Mouse (Mus musculus): ENCODE data around the gene Pnlip.

The Pnlip gene

DNA sequence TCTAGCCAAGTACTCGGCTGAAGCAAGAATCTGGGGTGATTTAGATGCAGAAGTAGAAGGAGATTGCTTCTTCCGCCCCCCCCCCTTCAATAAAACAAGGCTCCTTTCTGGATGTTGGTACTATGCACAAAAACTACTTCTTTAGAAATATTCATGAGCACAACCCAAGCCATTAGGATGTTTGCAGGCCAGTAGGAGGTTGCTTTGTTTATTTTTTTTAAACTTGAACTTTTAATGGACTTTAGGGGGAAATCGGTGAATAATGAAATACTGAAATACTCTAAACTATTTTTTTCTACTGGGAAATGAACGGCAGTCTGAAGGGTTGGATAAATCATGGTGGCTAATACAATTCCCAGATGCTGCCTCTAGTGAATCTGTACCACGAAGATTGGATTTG, at the start of gene Pnlip:
TSS of gene Pnlip (plus strand) at position 301 of the 400 bp plus-strand sequence.
- no peak for DNase-seq (ENCODE audit: low spot score in 2 of 2)

DNA sequence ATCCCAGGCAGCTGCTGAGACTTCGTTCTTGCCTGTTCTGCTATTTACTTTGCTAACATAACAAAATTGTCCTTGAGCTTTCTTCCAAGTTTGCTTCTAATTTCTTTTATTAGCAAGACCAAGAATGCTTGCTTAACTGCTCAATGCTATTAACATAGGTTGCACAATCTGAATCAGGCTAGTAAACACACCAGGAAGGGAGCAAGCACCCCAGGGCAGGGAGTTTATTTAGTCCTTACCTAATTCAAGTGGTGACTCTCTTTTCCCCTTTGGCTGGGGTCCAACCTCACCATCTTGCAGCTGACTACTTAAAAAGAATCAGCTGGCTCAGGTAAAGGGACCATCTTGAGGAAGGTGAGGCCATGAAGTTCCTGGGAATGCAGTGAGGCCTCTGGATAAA, 42.6 kb upstream of the Pnlip start:
- DNase-seq (ENCODE audit: low spot score in 2 of 2) = no peak

DNA sequence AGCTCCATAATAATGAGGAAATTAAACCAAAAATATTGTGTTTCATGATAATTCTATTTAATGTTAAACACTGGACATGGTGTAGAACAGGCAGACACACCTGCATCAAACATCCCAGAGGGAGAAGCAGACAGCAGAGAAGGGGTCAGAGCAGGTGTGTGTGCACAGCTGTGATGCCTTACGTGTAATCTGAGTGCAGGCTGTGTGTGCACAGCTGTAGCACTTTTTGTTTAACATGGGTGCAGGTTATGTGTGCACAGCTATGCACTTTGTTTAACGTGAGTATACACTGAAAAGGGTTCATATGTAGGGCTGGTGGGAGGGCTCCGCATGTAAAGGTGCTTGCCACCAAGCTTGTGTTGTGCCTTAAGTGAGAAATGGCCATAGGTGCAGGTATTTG, 39.6 kb upstream of the Pnlip start:
- no peak for DNase-seq (ENCODE audit: low spot score in 2 of 2)

DNA sequence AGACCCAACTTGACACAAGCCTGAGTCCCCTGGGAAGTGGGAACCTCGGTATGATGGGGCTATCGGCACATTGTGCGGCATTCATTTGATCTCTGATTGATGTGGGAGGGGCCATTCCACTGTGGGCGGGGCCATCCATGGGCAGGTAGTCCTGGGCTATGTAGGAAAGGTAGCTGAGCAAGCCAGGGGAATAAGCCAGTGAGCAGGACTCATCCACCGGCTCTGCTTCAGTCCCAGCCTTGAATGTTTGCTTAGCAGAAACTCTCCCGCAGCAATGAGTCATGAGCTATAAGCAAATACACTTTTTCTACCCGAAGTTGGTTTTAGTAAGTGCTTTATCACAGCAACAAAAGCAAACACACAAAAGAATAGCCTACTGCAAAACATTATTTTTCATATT, 35.7 kb upstream of the Pnlip start:
- no peak for DNase-seq (ENCODE audit: low spot score in 2 of 2)

DNA sequence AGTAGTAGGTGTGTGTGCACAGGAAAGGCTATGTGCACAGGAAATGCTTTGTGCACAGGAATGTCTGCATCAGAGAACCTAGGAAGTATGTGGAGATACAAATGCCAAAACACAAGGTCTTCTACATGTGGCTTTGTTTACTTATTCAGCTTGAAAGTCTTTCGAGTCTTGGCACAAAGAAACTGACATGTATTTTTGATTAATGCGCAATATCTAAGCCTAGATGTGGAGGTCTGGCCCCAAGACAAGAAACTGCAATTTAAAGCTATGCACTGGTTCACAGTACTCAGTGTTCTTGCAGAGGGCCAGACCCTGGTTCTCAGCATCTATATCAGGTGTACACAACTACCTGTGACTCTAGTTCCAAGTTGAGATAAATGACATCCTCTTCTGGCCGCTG, 31.6 kb upstream of the Pnlip start:
- DNase-seq (ENCODE audit: low spot score in 2 of 2) = no peak

DNA sequence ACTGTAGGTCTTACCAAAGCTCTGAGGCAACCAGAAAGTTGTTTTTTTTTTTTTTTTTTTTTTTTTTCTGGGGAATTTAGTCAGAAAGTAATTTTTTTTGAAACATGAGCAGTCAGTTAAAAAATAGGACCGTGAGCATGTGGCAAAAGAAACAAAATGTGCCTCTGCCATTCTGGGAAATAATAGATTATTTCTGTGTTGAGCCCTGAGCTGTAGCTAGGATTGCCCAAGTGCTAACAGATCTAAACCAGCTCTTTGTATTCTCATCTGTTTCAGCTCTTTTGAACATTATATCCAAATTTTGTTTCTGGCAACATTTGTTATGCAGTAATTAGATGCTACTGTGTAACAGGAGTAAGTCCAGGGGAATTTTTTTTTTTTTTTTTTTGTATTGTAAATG, 30.7 kb upstream of the Pnlip start:
- no peak for DNase-seq (ENCODE audit: low spot score in 2 of 2)

DNA sequence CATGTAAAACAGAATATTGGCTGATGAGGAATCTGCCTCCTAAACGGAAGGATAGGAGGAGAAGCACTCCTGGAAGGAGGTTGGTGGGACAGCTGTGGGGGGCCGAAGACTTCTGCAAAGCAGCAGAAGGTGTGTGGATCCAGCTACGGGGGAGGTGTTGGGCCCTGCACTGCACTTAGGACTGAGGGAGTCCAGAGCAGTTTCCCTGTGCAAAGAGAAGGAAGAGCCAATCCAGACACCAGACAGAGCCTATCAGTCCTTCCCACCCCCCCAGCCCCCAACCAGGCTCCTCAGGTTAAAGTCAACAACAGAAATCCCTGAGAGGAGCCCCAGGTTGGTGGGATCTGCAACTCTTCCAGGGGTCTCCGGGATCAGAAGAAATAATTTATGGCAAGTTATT, 27.5 kb upstream of the Pnlip start:
- DNase-seq (ENCODE audit: low spot score in 2 of 2) = no peak

DNA sequence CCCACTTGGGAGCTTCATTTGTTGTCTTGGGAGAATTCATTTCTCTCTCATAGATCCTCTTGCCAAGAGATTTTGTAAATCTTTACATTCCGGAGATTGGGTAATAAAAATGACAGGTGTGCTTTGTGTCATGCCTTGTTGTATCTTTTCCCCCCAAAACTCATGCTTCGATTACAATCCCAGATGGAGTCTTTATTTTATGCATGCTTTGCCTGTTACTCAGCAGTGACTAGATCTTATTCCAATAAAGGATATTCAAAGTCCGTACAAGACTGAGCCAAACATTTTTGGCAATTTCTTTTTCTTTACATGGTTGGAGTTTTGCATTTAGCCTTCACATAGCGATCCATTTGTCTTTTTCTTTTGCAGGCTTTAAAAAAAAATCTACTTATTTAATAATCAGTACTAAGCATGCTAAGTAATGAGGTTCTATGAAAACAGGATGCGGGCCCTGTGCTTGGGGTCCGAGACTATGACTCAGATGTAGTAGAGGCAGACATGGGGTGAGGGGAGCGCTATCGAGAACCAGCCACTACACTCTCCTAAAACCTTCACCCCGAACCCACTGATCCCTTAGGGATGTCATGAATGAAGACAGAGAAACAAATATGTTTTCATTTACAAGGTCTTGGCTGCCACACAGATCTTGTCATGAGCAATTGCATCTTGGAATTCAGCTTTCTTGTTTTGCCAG, 26.9 kb upstream of the Pnlip start:
- DNase-seq (ENCODE audit: low spot score in 2 of 2) = no peak

DNA sequence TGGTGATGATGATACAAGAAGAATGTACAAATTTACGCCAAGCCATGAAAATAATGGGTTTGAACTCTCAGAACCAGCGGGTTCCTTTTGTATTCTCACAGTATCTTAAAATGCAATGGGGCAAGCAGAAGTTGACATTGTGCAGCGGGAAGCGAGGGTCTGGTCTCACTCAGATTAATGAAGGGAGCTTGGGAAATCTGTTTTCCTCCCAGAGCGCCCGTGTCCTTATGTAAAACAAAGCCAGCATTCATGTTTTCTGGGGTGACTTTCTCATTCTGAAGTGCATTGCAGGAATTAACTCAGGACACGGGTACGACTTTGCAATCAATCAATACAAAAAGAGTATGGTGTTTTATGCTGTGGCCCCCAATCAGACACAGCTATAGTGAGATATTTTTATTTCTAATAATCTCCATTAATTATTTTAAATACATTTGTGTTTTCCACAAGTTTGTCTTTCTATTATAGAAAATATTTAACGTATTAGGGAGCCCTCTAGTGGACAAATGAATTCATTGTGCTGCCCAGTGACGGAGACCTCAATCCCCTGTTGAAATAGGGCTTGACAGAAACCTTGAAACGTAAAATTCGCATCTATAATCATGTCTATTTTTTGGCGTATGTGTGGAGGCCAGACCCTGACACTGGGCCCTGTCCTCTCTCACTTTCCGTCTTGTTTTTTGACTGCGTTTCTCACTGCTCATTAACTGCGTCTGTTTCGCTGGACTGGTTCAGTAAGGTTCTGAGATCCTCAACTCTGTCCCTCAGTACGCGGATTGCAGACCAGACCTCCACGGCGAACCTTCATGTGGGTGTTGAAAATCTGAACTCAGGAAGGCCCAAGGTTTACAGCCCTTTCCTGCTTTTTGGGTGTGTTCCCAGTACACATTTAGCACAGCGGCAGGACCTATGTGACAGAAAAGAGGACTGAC, 24.6 kb upstream of the Pnlip start:
- no peak for DNase-seq (ENCODE audit: low spot score in 2 of 2)

DNA sequence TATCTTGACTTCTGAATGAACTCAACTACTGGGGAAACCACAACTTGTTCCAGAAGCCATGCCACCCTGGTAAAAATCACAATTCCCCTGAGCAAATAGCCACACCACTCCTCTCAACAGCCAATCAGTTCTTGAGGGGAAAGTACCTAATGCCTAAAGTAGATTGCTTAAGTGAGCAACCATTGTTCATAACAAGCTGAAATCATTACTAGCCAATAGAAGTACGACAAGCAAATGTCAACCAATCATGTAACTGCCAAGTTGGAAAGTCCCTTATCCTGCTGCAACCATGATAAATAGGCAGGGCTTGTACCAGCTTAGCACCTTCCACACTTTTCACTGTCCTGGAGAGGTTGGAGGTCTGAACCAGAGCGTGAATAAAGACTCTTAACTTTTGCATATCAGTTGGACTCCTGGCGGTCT, 22.9 kb upstream of the Pnlip start:
- DNase-seq (ENCODE audit: low spot score in 2 of 2) = no peak

DNA sequence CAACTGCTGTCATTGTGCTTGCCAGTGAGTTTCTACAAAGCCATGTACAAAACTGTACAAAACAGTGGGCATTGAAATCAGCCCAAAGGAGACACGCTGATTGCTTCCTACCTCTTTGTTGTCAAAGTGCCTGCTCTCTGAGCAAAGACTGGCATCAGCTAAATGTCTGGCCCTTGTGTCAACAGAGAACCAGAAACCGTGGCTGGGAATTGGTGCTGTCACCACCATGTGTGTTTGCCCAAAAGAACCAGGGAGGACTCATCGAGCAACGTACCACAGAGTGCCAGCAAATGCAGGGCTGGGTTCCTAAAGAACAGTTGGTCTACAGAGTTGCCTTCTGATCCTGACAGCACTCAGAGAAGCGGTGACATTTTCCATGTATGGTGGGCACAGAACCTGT, 2.3 kb upstream of the Pnlip start:
- no peak for DNase-seq (ENCODE audit: low spot score in 2 of 2)

DNA sequence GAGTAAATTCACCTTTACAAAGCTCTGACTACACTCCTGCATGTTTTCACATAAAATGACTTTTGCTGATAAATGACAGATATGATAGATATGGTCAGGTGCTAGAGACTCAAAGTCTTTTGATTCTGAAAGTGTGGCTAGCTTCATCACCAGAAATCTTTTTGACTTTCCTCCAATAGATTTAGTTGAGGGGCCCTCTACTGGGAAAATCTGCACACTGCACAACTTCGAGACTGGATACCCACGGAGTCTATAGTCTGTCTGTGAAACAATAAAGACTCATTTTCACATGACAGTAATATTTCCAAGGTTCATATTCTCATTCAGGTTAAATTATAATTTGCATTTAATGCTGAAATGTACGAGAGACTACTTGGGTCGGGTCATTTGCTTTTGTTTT, 9.8 kb downstream of the Pnlip start:
- no peak for DNase-seq (ENCODE audit: low spot score in 2 of 2)

DNA sequence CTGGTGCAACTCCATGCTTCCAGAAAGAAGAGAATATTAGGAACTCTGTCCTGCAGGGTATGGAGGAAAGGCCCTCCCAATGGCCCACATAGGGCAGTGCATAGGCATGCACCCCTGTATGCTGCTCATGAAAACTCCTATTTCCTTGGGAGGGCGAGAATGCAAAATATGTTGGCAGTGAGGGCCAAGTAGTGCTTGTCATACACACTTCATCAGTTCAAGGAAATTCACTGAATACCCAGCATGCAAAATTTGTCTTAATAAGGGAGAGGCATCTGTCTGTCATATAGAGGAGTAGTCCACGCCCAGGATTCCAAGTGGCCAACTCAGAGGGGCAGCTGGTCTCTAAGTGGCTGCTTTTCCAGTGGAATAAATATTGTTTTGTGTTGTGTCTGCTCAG, 11.0 kb downstream of the Pnlip start:
- DNase-seq (ENCODE audit: low spot score in 2 of 2) = no peak

DNA sequence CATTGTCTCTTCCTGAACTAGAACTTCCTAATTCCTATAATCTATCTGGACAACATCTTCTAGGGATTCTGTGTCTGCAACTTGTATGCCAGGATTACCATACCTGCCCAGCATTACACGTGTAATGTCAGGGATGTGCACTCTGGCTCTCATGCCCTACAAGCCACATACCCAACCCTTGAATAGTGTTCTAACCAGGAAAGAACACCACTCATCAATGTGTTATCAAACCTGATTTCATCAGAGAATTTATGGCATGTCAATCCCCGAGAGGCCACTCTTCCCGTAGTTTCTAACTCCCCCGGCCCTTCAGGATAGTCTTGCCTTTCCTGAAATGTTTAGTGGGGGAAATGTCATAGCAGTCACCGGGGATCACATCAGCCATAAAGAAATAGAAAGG, 12.6 kb downstream of the Pnlip start:
- DNase-seq (ENCODE audit: low spot score in 2 of 2) = no peak

DNA sequence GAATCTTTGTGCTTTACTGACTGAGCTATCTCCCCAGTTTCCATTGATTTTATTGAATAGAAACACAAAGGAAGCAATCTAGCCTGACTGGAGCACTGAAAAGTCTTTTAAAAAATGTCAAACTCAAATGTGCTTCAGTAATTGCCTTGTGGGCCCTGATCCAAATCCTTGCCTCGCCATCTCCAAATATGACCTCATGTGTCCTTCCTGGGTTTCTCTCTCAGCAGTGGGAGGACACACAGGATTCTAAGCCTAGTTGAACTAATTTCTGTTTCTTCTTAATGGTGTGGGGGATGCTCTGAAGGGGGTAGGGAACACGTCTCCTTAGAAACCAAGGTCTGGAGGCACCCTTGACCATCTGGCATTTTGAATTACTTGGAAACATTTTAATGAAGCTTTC, 22.3 kb downstream of the Pnlip start:
- no peak for DNase-seq (ENCODE audit: low spot score in 2 of 2)

DNA sequence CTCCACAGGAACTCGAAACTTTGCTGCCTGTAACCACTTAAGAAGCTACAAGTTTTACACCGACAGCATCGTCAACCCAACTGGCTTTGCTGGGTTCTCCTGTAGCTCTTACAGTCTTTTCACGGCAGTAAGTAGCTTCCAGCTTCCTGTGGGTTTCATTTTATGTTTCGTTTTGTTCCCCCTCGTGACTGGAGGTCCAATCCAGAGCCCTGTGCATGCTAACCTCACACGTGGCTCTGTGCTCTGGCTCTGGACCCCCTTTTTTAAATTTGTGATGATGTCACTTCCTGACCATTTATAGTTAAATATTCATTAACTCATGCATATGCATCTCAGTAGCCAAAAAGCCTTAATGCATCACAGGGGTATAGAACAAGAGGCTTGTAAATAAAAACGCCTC, 24.8 kb downstream of the Pnlip start:
- no peak for DNase-seq (ENCODE audit: low spot score in 2 of 2)

DNA sequence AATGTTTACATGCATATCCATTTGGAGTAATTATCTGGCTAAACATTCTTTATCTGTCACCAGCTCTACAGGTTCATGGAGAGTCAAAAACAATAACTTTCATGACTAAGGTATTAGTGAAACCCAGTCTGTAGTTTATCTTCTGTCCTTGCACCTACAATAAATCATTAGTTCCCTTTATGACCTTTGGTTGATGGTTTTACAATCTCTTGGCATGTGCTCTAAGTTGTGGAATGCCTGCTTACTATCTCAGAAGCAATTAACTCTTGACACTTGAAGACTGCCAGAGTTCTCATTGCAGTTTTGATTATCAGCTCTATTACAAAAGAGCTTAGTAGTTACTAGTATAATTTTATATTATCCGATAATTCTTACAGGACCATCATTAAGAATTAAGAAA, 36.6 kb downstream of the Pnlip start:
- no peak for DNase-seq (ENCODE audit: low spot score in 2 of 2)

DNA sequence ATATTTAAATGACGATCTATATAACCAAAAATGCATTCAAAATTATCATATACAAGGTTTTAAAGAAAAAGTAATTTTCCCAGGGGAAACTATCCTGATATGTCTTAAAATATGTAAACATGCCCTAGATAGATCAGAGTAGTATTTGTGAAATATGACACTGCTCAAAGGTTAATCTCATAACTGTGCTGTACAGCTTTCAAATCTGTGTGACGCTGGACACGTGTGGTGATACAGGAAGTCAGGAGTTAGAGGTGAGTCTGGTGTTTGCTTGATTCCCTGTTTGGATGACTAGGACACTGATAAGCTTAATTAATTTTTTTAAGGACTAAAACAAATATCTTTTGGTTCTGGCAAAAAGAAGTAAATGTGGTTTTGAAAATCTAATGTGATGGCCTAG, 43.0 kb downstream of the Pnlip start:
- no peak for DNase-seq (ENCODE audit: low spot score in 2 of 2)

DNA sequence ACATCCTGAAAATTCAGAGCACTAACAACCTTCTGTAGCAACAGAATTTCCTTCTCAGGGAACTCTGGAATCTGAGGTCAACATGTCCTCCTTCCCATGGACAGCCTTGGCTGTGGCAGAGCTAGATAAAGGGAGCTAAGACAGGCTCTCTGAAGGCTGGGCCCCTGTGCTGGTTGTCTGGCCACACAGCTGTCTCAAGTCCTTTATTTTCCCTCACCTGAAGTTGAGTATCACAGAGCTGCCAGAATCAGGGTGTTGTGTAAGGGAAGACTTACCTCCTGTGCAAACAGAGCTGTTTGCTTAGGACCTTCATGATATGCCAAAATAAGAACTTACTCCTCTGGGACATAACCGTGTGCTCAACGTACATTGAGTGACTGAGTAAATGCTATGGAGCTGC, 43.9 kb downstream of the Pnlip start:
- DNase-seq (ENCODE audit: low spot score in 2 of 2) = no peak

DNA sequence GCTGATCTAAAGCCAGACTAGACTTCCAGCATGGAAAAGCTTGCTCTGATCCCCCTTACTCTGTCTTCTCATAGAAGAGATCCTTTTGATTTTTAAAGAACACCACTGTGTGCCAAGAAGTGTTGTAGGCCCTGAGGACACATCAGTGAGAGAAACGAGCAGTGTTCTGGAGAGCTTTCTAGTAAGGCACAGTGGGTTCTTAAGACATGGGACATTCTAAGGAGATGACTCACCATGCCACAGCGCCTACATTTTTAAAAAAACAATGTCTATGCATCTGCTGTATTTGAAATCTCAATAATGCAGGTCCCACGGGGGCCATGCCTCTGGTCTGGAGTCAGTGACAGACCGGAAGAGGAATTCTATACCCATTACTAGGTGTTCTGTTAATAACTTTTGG, 52.3 kb downstream of the Pnlip start:
- no peak for DNase-seq (ENCODE audit: low spot score in 2 of 2)

DNA sequence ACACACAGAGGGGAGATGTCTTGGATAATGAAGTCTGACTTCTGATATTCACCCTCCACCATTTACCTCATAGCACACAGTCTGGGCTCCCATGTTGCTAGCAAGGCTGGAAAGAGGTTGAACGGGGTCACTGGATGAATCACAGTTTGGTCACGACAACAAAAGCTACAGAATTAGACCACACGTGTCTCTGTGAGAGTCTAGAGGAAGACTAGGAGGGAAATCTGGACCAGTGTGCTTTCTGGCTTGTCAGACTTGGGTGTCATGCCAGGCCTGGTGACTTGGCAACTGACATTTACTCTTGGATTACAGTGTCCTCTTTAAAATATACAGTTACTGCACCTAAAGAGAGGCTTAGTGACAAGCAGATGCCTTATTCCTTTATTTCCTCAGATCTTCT, 56.3 kb downstream of the Pnlip start:
- DNase-seq (ENCODE audit: low spot score in 2 of 2) = no peak

DNA sequence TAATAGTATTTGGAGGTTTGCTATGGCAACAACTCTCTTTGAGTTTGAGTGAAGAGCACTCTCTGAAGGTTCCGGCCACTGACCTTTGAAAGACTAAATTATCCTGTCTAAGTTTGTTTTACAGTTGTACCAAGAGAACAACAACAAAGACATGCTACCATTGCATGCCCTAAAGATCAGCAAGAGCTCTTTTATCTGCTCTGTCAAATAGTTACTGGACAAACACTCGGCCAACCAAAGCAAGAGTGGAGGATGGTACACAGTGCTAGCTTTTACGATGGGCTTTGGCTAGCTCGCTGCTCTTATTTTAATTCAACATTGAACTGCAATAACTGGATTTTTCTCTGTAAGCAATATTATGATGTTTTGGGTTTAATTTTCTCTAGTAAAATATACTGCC, 65.6 kb downstream of the Pnlip start:
- no peak for DNase-seq (ENCODE audit: low spot score in 2 of 2)

DNA sequence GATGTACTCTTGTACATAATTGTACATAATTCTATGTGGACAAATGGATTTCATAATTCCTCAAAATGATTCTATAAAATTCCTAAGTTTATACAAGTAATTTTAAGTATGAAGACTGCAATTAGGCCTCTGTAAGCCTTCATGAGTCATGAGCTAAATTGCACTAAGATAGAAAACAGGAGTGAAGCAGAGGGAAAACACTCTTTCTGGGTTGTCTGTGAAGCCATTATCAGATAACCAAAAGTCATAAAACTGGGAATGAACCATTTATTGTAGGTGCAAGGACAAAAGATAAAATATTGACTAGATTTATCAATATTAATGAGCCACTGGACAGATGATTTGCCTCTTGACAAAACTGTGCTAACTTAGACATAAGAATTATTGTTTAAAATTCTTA, 68.1 kb downstream of the Pnlip start:
- no peak for DNase-seq (ENCODE audit: low spot score in 2 of 2)

Data from urinary bladder, postnatal 4 days (tissue).